Mouse (Mus musculus): ENCODE results near the gene 1600012H06Rik.
A peak's percentile ranks its signal among the peaks of the same experiment; 100 is the strongest.
"Not testable (repeated sequence)": the region's sequence is repeated elsewhere in the genome, so short reads cannot be mapped to it uniquely, and the experiment has no call there.

The 1600012H06Rik gene

GRCm38 (mm10) chr17:14944551-14944950, 1.6 kb downstream of the 1600012H06Rik start:
- DNase-seq: no peak

- no peak for DNase-seq
Observed at GRCm38 (mm10) chr17:14949161-14949827, 6.3 kb downstream of the 1600012H06Rik start.

GRCm38 (mm10) chr17:14953452-14953851, 10.5 kb downstream of the 1600012H06Rik start:
- peak; percentile 34 for DNase-seq

GRCm38 (mm10) chr17:14958686-14959327, 15.8 kb downstream of the 1600012H06Rik start:
- peak; percentile 23 for DNase-seq

GRCm38 (mm10) chr17:14959979-14960378, 17.0 kb downstream of the 1600012H06Rik start:
- DNase-seq: peak; percentile 59

DNA sequence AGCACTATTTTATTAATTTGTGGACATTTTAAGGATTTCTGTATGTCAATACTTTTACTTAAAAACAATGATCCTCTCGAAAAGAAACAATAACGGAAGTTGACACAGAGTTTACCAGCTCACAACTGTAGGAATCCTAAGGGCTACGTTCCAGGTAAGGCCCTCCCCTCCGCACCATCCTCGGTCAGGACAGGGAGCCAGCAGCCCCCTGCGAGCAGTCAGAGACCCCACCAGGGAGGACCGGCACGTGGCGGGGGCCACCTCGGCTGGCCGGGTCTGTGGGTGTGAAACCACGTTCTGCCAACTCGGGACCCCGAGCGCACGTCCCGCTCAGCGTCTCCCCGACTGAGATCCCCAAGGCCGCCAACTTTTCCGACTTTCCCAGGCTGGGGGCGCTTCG, 17.5 kb downstream of the 1600012H06Rik start:
- peak; percentile 48 for DNase-seq

DNA sequence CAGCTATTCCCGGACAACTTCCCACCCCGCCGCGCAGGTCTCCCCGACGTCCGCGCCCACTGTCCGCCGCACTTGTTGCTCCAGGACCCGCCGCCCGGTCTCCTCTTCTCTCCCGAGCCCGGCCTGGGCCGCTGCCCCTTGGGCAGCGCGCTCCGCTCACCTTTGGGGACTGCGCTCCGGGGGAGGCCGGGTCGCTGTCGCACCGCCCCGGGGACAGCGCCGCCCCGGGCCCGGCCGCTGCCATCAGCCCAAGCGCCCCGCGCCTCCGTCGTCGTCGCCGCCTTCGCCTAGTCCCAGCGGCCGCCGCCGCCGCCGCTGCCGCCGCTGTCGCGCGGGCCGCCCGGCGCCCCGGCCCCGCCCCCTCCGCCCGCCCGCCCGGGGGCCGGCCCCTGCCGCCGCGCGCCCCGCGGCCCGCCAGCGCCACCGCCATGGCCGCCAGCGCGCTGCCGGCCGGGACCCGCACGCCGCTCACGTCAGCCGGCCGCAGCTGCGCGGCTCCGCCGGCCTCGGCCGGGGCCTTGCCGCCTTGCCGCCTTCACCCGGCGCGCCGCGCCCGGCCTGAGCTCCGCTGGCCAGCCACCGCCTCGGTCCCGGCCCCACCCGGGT, 18.1 kb downstream of the 1600012H06Rik start, which contains the start of gene Phf10:
TSS of gene Phf10 (minus strand) at position 323 of the 606 bp plus-strand sequence.
- DNase-seq: peak; percentile 64

DNA sequence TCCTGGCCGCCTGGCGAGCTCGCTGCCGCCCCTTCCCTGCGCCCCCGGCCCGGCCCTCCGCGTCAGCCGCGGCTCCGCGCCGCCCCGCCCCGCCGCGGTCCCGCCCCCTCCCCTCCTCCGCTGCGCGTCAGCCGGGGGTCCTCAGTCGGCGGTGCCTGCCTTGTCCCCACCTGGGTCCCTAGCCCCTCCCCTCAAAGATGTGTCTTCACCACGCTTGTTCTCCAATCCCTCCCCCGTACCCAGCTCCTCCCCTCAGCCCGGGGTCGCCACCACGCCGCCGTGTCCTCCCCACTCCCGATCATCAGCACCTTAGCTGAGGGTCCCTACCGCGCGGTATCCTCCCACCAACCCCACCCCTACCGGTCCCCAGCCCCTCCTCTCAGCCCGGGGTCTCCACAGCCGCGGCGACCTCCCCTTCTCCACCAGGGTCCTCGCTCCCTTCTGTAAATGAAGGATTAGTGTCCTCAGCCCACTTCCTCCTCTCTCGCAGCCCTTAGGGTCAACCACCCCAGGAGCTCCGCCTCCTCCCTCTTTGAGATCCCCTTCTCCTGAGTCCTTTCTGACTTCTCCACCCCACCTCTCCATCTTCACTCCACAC, 18.7 kb downstream of the 1600012H06Rik start:
- DNase-seq: not testable (repeated sequence)

DNA sequence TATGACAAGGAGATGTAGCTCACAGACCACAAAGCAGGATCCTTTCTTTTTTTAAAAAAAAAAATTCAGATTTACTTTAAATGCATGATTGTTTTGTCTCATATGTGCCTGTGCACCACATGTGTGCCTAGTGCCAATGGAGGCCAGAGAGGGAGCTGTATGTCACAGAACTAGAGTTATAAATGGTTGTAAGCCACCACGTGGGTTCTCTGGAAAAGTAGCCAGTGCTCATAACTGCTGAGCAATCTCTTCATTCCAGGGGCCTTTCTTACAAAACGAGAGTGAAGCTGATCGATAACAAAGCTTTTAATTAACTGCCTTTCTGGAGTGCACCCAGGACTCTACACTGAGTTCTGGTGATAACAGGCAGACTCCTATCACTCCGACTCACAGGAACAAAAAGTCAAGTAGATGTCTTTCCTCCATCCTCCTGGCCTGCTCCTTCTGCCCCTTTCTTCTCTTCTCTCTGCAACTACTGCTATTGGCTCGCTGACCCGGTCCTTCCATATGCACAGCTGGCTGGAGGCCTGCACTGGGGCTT, 25.5 kb downstream of the 1600012H06Rik start:
- not testable (repeated sequence) for DNase-seq

GRCm38 (mm10) chr17:14977718-14978361, 34.9 kb downstream of the 1600012H06Rik start:
- DNase-seq: not testable (repeated sequence)

DNA sequence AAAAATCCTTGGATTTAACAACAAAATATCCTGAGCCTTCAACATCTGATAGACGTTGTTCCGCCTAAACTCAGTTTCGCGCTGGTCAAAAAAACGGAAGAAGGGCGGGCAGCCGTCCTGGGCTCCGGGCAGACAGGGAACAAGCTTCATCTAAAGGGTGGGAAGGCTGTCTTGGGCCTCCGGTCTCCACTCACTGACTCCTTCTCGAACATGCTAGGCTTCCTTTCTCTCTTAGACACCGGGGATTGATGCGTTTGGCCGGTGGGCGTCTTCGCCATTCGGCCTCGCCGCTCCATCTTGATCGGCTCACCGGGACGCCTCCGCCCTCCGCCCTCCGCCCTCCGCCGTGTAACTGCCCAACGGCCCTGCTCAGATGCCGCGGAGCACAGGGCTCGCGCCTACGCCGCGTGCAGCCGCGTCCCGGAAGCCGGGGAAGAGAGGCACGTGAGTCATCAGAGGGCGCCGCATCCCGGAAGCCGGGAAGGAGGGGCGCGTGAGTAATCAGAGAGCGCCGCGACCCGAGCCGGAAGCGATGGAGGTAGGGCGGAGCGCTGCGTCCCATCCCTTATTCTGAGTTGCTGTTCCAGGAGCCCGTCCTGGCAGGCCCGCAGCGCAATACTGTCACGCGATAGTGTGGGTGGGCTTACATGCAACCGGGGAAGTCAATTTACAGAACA, 35.5 kb downstream of the 1600012H06Rik start, which contains the start of the genes 9030025P20Rik and Gm3417:
TSS of gene 9030025P20Rik (plus strand) at position 107 of the 677 bp plus-strand sequence.
TSS of gene Gm3417 (minus strand) at position 429 of the 677 bp plus-strand sequence.
- not testable (repeated sequence) for DNase-seq

- DNase-seq: not testable (repeated sequence)
Observed at GRCm38 (mm10) chr17:14990116-14990702, 47.2 kb downstream of the 1600012H06Rik start.

DNA sequence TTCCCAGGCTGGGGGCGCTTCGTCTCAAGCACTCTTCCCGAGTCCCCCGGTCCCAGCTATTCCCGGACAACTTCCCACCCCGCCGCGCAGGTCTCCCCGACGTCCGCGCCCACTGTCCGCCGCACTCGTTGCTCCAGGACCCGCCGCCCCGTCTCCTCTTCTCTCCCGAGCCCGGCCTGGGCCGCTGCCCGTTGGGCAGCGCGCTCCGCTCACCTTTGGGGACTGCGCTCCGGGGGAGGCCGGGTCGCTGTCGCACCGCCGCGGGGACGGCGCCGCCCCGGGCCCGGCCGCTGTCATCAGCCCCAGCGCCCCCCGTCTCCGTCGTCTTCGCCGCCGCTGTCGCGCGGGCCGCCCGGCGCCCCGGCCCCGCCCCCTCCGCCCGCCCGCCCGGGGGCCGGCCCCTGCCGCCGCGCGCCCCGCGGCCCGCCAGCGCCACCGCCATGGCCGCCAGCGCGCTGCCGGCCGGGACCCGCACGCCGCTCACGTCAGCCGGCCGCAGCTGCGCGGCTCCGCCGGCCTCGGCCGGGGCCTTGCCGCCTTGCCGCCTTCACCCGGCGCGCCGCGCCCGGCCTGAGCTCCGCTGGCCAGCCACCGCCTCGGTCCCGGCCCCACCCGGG, 49.6 kb downstream of the 1600012H06Rik start:
- DNase-seq: not testable (repeated sequence)

DNA sequence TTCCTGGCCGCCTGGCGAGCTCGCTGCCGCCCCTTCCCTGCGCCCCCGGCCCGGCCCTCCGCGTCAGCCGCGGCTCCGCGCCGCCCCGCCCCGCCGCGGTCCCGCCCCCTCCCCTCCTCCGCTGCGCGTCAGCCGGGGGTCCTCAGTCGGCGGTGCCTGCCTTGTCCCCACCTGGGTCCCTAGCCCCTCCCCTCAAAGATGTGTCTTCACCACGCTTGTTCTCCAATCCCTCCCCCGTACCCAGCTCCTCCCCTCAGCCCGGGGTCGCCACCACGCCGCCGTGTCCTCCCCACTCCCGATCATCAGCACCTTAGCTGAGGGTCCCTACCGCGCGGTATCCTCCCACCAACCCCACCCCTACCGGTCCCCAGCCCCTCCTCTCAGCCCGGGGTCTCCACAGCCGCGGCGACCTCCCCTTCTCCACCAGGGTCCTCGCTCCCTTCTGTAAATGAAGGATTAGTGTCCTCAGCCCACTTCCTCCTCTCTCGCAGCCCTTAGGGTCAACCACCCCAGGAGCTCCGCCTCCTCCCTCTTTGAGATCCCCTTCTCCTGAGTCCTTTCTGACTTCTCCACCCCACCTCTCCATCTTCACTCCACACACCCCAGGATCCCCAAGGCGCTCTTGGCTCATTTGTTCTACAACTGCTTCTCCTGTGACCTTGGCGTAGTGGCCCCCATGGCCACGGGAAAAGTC, 50.3 kb downstream of the 1600012H06Rik start:
- DNase-seq: not testable (repeated sequence)

DNA sequence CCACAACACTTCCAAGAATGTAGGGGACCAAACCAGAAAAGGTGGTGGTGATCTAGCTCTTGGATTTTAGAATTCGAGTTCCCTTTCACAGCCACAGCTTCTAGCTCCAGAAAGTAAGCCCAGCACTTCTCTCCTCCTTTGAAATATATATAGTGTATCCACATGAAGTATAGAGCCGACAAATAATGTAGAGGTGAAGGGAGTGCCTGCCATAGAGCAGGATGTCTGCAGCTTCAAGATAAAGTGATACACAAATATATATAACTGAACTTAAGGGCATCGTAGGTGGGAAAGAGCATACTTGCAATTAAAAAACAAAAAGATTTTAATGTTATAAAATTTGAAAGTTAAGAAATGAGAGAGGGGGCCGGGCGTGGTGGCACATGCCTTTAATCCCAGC, 51.2 kb downstream of the 1600012H06Rik start:
- DNase-seq: not testable (repeated sequence)

GRCm38 (mm10) chr17:15000047-15000446, 57.1 kb downstream of the 1600012H06Rik start:
- not testable (repeated sequence) for DNase-seq

DNA sequence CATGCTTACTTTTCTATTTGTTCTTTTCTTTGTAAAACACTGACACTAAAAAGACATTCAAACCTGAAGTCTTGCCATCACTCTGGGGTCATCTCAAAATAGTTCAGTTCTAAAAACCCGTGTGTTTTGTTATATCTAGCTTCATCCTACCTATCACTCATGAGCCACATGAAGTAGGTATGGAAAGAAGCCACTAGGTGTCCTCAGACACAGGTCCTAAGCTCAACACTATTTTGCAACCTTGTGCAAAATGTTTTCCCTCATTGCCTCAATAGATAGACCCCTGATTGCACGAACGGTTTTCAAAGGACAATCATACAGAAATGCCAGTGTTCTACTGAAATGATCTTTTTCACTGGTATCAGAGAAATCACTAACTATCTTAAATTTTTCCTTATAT, 66.1 kb downstream of the 1600012H06Rik start:
- not testable (repeated sequence) for DNase-seq
